Mouse (Mus musculus) E14TG2a.4 (cell line): ENCODE measurements at regions not wholly inside any gene's neighbourhood (a gene's known extent, or its start where the extent isn't known, plus 50 kb on each side); places are given as distances from the start of the nearest gene placed in this dataset.
A peak's percentile ranks its signal among the peaks of the same experiment; 100 is the strongest.

ENCODE experiments used
- H3K27me3 ChIP-seq: 2 replicates; pipeline ENCODE4 v1.6.1; 2014; ENCODE audit warnings: low read length, control low read depth; ENCODE audit not compliant: insufficient read depth
- H3K36me3 ChIP-seq: 2 replicates; pipeline ENCODE4 v1.6.1; 2014; ENCODE audit warnings: low read length, control low read depth; ENCODE audit not compliant: insufficient read depth
- H3K4me1 ChIP-seq: replicated peaks from 2 replicates; pipeline ENCODE4 v1.6.1; 2014; ENCODE audit warnings: low read depth, low read length, control low read depth
- H3K4me3 ChIP-seq: replicated peaks from 2 replicates; pipeline ENCODE4 v1.5.1; 2014; ENCODE audit warnings: mild to moderate bottlenecking, low read length
- H3K9me3 ChIP-seq: 2 replicates; pipeline ENCODE4 v1.6.1; 2014; ENCODE audit warnings: low read length, control low read depth
- CTCF ChIP-seq: conservative IDR thresholded peaks from 2 replicates; pipeline ENCODE4 v1.5.1; 2014; ENCODE audit warnings: low read length
- NANOG ChIP-seq: IDR thresholded peaks from 2 replicates; pipeline ENCODE4 v1.6.1; 2014; ENCODE audit warnings: borderline replicate concordance, low read length, mixed read lengths
- POU5F1 ChIP-seq: IDR thresholded peaks from 2 replicates; pipeline ENCODE4 v1.6.1; 2014; ENCODE audit warnings: low read length, borderline replicate concordance

GRCm38 (mm10) chr4:106185745-106186501 is 130.1 kb upstream of the Usp24 start:
- Histone ChIP-seq H3K4me3 (no peak overlapping the region), H3K36me3 (no peaks in the 10 kb centered on the region), H3K27me3 (no peaks in the 10 kb centered on the region), H3K4me1 (no peaks in the 10 kb centered on the region), H3K9me3 (no peaks in the 10 kb centered on the region)
- TF ChIP-seq POU5F1: no peak
- no peak for TF ChIP-seq CTCF
- no peak for TF ChIP-seq NANOG

GRCm38 (mm10) chr4:106186684-106187083 is 129.3 kb upstream of the Usp24 start:
- Histone ChIP-seq H3K9me3 (no peaks in the 10 kb centered on the region), H3K4me1 (no peaks in the 10 kb centered on the region), H3K4me3 (no peak overlapping the region), H3K36me3 (no peaks in the 10 kb centered on the region), H3K27me3 (no peaks in the 10 kb centered on the region)
- TF ChIP-seq CTCF (no peak), NANOG (no peak), POU5F1 (no peak)

- Histone ChIP-seq H3K36me3 (no peaks in the 10 kb centered on the region), H3K27me3 (no peaks in the 10 kb centered on the region), H3K4me1 (no peaks in the 10 kb centered on the region), H3K4me3 (no peak overlapping the region), H3K9me3 (no peaks in the 10 kb centered on the region)
- no peak for TF ChIP-seq CTCF
- TF ChIP-seq NANOG: no peak
- no peak for TF ChIP-seq POU5F1
These were observed 125.8 kb upstream of the Usp24 start for GRCm38 (mm10) chr4:106190248-106190647.

- TF ChIP-seq CTCF (no peak), NANOG (no peak), POU5F1 (no peak)
- Histone ChIP-seq H3K27me3 (no peaks in the 10 kb centered on the region), H3K9me3 (no peaks in the 10 kb centered on the region), H3K36me3 (no peaks in the 10 kb centered on the region), H3K4me3 (no peak overlapping the region), H3K4me1 (no peaks in the 10 kb centered on the region)
These were observed 124.7 kb upstream of the Usp24 start for GRCm38 (mm10) chr4:106191331-106191730.

- no peak for TF ChIP-seq NANOG
- H3K27me3 ChIP-seq: no peaks in the 10 kb centered on the region
- no peaks in the 10 kb centered on the region for H3K9me3 ChIP-seq
- no peak overlapping the region for H3K4me3 ChIP-seq
- H3K4me1 ChIP-seq: no peaks in the 10 kb centered on the region
- H3K36me3 ChIP-seq: no peaks in the 10 kb centered on the region
These were observed 124.2 kb upstream of the Usp24 start for GRCm38 (mm10) chr4:106191843-106192242.

GRCm38 (mm10) chr4:106193204-106193945 is 122.6 kb upstream of the Usp24 start:
- TF ChIP-seq CTCF: no peak
- TF ChIP-seq NANOG: no peak
- TF ChIP-seq POU5F1: no peak
- H3K4me1 ChIP-seq: no peaks in the 10 kb centered on the region
- no peak overlapping the region for H3K4me3 ChIP-seq
- no peaks in the 10 kb centered on the region for H3K9me3 ChIP-seq
- peaks cover 3% of the 10 kb centered on the region; the same call in 1 of the 2 replicates for H3K27me3 ChIP-seq
- H3K36me3 ChIP-seq: no peaks in the 10 kb centered on the region

- Histone ChIP-seq H3K4me3 (no peak overlapping the region), H3K36me3 (no peaks in the 10 kb centered on the region), H3K4me1 (peaks cover 7% of the 10 kb centered on the region), H3K9me3 (no peaks in the 10 kb centered on the region), H3K27me3 (peaks cover 10% of the 10 kb centered on the region; the same call in 1 of the 2 replicates)
- TF ChIP-seq POU5F1 (no peak), CTCF (no peak), NANOG (no peak)
These were observed 120.4 kb upstream of the Usp24 start for GRCm38 (mm10) chr4:106195497-106196166.

GRCm38 (mm10) chr4:106199833-106200232 is 116.2 kb upstream of the Usp24 start:
- TF ChIP-seq CTCF (no peak), POU5F1 (no peak), NANOG (peak; percentile 68)
- Histone ChIP-seq H3K4me3 (no peak overlapping the region), H3K4me1 (peaks cover 7% of the 10 kb centered on the region), H3K27me3 (peaks cover 10% of the 10 kb centered on the region; the same call in 1 of the 2 replicates), H3K36me3 (no peaks in the 10 kb centered on the region), H3K9me3 (no peaks in the 10 kb centered on the region)
